Mouse (Mus musculus) left cerebral cortex, adult 18-20 months (tissue): ENCODE measurements at regions not wholly inside any gene's neighbourhood (a gene's known extent, or its start where the extent isn't known, plus 50 kb on each side); places are given as distances from the start of the nearest gene placed in this dataset.
"Not testable (repeated sequence)": the region's sequence is repeated elsewhere in the genome, so short reads cannot be mapped to it uniquely, and the experiment has no call there.

ENCODE experiments used
- DNase-seq, 2 experiments: peaks; one replicate each; pipeline ENCODE4 v3.0.0; 2021 to 2022; ENCODE audit warnings: low spot score in 2 of 2, mixed read lengths in 1 of 2

GRCm38 (mm10) chr16:82661015-82661414 lies 167.2 kb upstream of the Gm21833 start:
- DNase-seq: peak; percentile 32 to 38

- DNase-seq: no peak
Measured at GRCm38 (mm10) chr16:82674926-82675325, 153.3 kb upstream of the Gm21833 start.

- DNase-seq: not testable (repeated sequence)
Measured at GRCm38 (mm10) chr16:82683113-82683512, 145.1 kb upstream of the Gm21833 start.

- no peak for DNase-seq
Measured at GRCm38 (mm10) chr16:82700922-82701321, 127.3 kb upstream of the Gm21833 start.

- DNase-seq: no peak
Measured at GRCm38 (mm10) chr16:82711161-82711560, 117.0 kb upstream of the Gm21833 start.

- DNase-seq: no peak
Measured at GRCm38 (mm10) chr16:82734117-82734516, 94.1 kb upstream of the Gm21833 start.

- DNase-seq: no peak
Measured at GRCm38 (mm10) chr16:82758466-82758865, 69.7 kb upstream of the Gm21833 start.
